Mouse (Mus musculus) thymus, adult 18-20 months (tissue): ENCODE results near the gene Bdp1.

ENCODE experiments used
- DNase-seq, 2 experiments: peaks; one replicate each; pipeline ENCODE4 v3.0.0; 2022; ENCODE audit warnings: mixed read lengths in 2 of 2

The Bdp1 gene

GRCm38 (mm10) chr13:100103748-100104254 lies at the start of gene Bdp1:
TSS of gene Bdp1 (minus strand) at chr13:100104070.
- peak; percentile 82 to 86 for DNase-seq

GRCm38 (mm10) chr13:100152659-100153058 lies 48.8 kb upstream of the Bdp1 start:
- DNase-seq: no peak

DNA sequence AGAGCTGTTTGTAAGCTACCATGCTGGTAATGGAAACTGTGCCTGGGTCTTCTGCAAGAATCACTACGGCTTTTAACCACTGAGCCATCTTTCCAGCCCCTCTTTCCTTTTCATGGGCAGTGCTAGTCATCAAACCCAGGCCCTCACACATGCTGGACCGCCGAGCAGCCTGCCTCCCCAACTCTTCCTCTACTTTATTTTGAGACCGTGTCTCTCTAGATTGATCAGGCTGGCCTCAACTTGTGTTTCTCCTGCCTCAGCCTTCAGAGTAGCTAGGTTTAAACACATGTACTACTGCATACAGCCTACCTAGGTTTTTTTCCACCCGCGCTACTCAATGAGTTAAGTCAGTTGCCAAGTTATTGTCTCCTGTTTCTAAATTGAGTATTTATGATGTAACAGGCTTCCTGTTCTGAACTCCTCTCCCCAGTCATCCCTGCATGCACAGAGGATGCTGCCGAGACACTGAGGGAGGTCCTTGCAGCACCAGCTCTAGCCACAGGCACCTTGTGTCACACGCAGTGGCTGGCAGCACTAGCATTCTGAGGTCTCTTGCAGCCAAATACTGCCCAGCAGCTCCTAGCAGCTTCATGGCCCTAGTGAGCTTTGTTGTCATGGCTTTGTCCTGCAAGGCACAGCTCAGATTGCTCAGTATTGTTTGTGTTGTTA lies 37.9 kb upstream of the Bdp1 start:
- no peak for DNase-seq

DNA sequence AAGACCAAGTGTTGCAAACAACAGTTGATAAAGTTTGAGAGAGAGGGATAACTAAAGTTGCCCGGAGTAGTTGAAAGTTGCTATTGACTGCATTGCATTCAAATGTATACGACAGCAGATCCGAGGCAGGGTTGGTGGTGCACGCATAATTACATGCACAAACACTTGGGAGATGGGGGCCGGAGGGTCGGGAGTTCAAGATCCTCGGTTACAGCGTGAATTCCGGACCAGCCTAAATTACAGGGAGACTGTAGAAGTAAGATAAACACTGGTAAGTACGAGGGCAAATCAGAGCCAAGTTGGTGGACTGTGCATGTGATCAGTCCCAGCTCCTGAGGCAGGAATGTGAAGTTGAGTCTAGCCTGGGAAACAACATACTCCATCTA lies 21.4 kb upstream of the Bdp1 start:
- DNase-seq: no peak

- peak; percentile 75 to 83 for DNase-seq
These were observed 20.8 kb upstream of the Bdp1 start, which contains the start of gene Smn1 for GRCm38 (mm10) chr13:100124423-100125257. TSS of gene Smn1 (plus strand) at chr13:100124852.

GRCm38 (mm10) chr13:100123970-100124369 lies 20.1 kb upstream of the Bdp1 start:
- no peak for DNase-seq

DNA sequence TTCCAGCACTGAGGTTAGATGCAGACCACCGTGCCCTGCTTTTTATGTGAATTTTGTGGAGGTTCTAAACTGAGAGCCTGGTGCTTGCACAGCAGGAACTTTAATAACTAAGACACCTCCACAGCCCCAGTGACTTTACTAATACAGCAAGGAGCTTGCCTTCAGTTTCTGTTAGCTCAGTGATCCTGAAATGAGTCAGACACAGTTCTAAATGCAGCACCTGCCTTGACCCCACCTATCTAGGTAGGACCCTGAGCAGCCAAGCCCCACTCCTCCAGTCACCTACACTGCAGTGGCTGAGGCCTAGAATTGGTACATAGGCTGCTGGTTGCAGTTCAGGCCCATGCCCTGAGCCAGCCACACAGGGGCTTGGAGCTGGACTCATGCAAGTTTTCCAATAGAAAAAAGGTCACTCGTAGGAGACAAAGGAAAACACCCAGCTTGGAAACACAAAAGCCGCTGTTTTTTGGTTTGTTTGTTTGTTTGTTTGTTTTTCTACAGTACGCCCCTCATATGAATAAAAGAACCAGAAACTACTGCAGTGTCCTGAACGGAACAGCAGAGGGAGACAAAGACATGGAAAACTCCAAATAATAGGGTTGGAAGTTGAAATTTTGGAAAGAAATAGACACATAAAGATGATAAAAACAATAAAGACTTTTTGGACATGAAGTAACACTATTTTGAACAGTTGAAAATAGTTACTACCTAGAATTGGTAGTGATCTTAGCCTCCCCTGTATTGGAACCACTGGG lies 8.5 kb upstream of the Bdp1 start:
- DNase-seq: no peak

- peak; percentile 56 to 60 for DNase-seq
These were observed 4.0 kb upstream of the Bdp1 start, which contains the start of gene Serf1 for GRCm38 (mm10) chr13:100107652-100108472. TSS of gene Serf1 (plus strand) at chr13:100108012.

GRCm38 (mm10) chr13:100103052-100103658 lies 715 bp downstream of the Bdp1 start:
- DNase-seq: no peak

GRCm38 (mm10) chr13:100098808-100099207 lies 5.1 kb downstream of the Bdp1 start:
- DNase-seq: no peak

GRCm38 (mm10) chr13:100071473-100071872 lies 32.4 kb downstream of the Bdp1 start:
- DNase-seq: no peak

DNA sequence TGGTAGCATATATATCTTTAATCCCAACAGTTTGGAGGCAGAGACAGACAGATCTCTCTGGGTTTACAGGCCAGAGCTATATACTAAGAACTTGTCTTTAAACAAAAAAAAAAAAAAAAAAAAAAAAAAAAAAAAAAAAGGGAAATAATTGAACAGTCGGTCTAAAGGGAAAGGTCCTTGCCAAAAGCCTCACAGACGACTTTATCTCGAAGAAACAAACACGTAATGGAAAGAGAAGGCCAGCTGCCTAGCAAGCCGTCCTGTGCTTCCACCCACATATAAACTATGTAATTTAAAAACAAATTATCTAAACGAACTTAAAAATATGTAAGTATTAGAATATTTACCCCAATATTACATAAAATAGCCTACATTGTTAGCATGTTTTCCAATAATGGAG lies 36.0 kb downstream of the Bdp1 start:
- no peak for DNase-seq

- no peak for DNase-seq
These were observed 39.9 kb downstream of the Bdp1 start for GRCm38 (mm10) chr13:100063936-100064335.

DNA sequence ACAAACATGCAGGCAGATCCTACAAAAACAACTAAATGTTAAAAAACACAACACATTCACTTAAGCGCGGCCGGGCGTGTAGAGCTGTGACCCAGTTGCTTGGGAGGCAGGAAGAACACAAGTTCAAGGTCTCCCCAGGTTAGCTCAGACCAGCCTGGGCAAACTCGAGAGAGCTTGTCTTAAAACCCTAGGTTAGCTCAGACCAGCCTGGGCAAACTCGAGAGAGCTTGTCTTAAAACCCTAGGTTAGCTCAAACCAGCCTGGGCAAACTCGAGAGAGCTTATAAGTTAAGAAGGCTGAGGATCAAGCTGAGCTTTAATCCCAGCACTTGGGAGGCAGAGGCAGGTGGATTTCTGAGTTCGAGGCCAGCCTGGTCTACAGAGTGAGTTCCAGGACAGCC lies 46.1 kb downstream of the Bdp1 start:
- DNase-seq: peak in 1 of 2 experiments; percentile 6

- no peak for DNase-seq
These were observed 77.9 kb downstream of the Bdp1 start for GRCm38 (mm10) chr13:100026013-100026412.

DNA sequence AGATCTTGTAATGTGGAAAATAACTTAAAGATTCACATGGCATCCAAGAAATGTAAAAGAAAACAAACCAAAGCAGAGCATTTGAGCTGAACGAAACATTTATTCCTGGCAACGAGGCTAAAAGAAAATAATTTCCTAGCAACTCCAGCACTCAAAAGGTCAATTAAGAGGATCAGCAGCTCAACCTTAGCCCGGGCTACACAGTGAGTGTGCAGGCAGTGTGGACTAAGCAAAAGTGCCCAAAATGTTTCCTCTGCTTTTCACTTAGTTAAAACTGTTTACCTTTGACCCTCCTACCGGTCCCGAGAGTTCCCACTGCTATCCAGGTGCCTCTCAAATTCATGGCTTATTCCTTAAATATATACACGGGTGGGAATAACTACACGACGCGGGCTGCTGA lies 87.0 kb downstream of the Bdp1 start:
- DNase-seq: no peak

- no peak for DNase-seq
These were observed 87.9 kb downstream of the Bdp1 start for GRCm38 (mm10) chr13:100015937-100016336.

DNA sequence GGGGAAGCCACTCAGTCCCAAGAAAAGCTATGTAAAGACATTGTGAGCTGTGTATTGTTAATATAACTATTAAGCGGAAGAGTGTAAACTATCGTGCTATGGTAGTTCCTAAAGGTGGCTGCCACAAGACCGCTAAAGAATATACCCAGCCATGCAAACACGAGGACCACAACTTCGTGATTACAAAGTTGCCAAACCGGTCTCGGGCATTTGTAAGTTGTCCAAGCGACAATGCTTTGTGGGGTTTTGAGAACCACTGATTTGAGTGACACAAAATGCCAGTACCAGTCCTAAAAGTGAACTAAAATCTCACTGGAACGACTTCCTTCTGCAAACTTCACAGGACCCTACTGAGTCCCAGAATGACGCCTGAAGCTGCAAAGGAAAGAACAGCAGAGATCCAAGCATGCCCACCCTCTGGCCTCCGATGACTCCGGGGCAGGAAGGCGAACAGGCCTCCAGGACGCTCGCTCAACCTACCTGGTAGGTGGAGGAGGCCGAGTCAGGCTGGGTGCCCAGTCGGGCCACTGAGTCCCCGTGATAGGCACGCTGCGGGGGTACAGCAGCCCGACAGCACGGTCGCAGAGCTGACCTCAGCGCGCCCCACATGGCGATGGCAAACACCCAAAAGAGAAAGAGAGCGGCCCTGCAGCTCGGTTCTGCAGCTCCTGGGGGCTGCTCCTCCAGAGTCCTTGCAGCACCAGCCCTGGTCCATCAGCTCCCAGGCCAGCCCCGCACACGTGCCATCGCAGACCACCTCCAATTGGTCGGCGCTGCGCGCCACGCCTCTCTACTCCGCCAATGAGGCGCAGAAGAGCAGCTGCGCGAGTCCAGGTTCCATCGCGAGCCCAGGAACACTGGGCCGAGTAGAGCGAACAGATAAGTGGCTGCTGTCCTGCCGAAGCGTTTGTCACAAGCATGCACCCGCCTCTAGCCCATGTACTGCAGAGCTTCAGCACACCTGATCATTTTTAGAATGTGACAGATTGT lies 88.7 kb downstream of the Bdp1 start, which contains the start of gene Mccc2:
TSS of gene Mccc2 (minus strand) at position 734 of the 990 bp plus-strand sequence.
- DNase-seq: peak; percentile 53 to 55

GRCm38 (mm10) chr13:100005911-100006496 lies 97.9 kb downstream of the Bdp1 start:
- DNase-seq: no peak

GRCm38 (mm10) chr13:100001790-100002196 lies 102.1 kb downstream of the Bdp1 start:
- peak; percentile 59 to 60 for DNase-seq
